Mouse (Mus musculus): ENCODE results near the gene Iqsec1. TPM values are rescaled to one million over a fixed set of nuclear protein-coding genes. Genes with fewer than 3 reads are reported as not detected.

Gene Iqsec1
- polyA plus RNA-seq, 1 experiment, result 46.1 TPM

GRCm38 (mm10) chr6:90808544-90808943 is 179.9 kb downstream of the Iqsec1 start:
- TF ChIP-seq CTCF (IDR thresholded peaks at IDR 0.05; ENCODE audit: extremely low read depth, insufficient read length, insufficient replicate concordance, low read depth, low read length) (no peak), POLR2A (IDR thresholded peaks at IDR 0.05; ENCODE audit: low read depth, low read length) (no peak)
- no peaks in the 10 kb centered on the region for H3K27me3 ChIP-seq (ENCODE audit: control insufficient read depth, insufficient read depth, low read length)
- H3K4me1 ChIP-seq (ENCODE audit: control insufficient read depth, insufficient read depth, insufficient read length, low read length), result no peaks in the 10 kb centered on the region
- H3K36me3 ChIP-seq (ENCODE audit: control insufficient read depth, insufficient read depth, low read length), result no peaks in the 10 kb centered on the region
- H3K27ac ChIP-seq (ENCODE audit: insufficient read depth, low read depth, low read length), result no peak overlapping the region
- 42% methylated on average over 5 of the region's 5 CpGs for WGBS
- no peak overlapping the region for H3K4me3 ChIP-seq (ENCODE audit: low read depth, low read length)

GRCm38 (mm10) chr6:90808134-90808533 is 180.4 kb downstream of the Iqsec1 start:
- H3K36me3 ChIP-seq (ENCODE audit: control insufficient read depth, insufficient read depth, low read length), result no peaks in the 10 kb centered on the region
- H3K4me1 ChIP-seq (ENCODE audit: control insufficient read depth, insufficient read depth, insufficient read length, low read length), result no peaks in the 10 kb centered on the region
- H3K4me3 ChIP-seq (ENCODE audit: low read depth, low read length), result no peak overlapping the region
- H3K27ac ChIP-seq (ENCODE audit: insufficient read depth, low read depth, low read length), result no peak overlapping the region
- H3K27me3 ChIP-seq (ENCODE audit: control insufficient read depth, insufficient read depth, low read length), result no peaks in the 10 kb centered on the region
- TF ChIP-seq POLR2A (IDR thresholded peaks at IDR 0.05; ENCODE audit: low read depth, low read length), result no peak
- no peak for TF ChIP-seq CTCF (IDR thresholded peaks at IDR 0.05; ENCODE audit: extremely low read depth, insufficient read length, insufficient replicate concordance, low read depth, low read length)
- 80% methylated on average over 3 of the region's 3 CpGs for WGBS

- no peaks in the 10 kb centered on the region for H3K4me1 ChIP-seq (ENCODE audit: control insufficient read depth, insufficient read depth, insufficient read length, low read length)
- no peak for TF ChIP-seq POLR2A (IDR thresholded peaks at IDR 0.05; ENCODE audit: low read depth, low read length)
- TF ChIP-seq CTCF (IDR thresholded peaks at IDR 0.05; ENCODE audit: extremely low read depth, insufficient read length, insufficient replicate concordance, low read depth, low read length), result no peak
- 78% methylated on average over 2 of the region's 2 CpGs for WGBS
- no peaks in the 10 kb centered on the region for H3K36me3 ChIP-seq (ENCODE audit: control insufficient read depth, insufficient read depth, low read length)
- no peak overlapping the region for H3K27ac ChIP-seq (ENCODE audit: insufficient read depth, low read depth, low read length)
- H3K4me3 ChIP-seq (ENCODE audit: low read depth, low read length), result no peak overlapping the region
- H3K27me3 ChIP-seq (ENCODE audit: control insufficient read depth, insufficient read depth, low read length), result no peaks in the 10 kb centered on the region
Measured at GRCm38 (mm10) chr6:90807581-90807980, 180.9 kb downstream of the Iqsec1 start.

- no peaks in the 10 kb centered on the region for H3K4me1 ChIP-seq (ENCODE audit: control insufficient read depth, insufficient read depth, insufficient read length, low read length)
- WGBS, result 65% methylated on average over 1 of the region's 1 CpGs
- TF ChIP-seq POLR2A (IDR thresholded peaks at IDR 0.05; ENCODE audit: low read depth, low read length) (no peak), CTCF (IDR thresholded peaks at IDR 0.05; ENCODE audit: extremely low read depth, insufficient read length, insufficient replicate concordance, low read depth, low read length) (no peak)
- no peaks in the 10 kb centered on the region for H3K27me3 ChIP-seq (ENCODE audit: control insufficient read depth, insufficient read depth, low read length)
- no peak overlapping the region for H3K4me3 ChIP-seq (ENCODE audit: low read depth, low read length)
- H3K36me3 ChIP-seq (ENCODE audit: control insufficient read depth, insufficient read depth, low read length), result no peaks in the 10 kb centered on the region
- no peak overlapping the region for H3K27ac ChIP-seq (ENCODE audit: insufficient read depth, low read depth, low read length)
Measured at GRCm38 (mm10) chr6:90806743-90807142, 181.7 kb downstream of the Iqsec1 start.

GRCm38 (mm10) chr6:90805101-90805500 is 183.4 kb downstream of the Iqsec1 start:
- H3K36me3 ChIP-seq (ENCODE audit: control insufficient read depth, insufficient read depth, low read length), result no peaks in the 10 kb centered on the region
- no peak overlapping the region for H3K4me3 ChIP-seq (ENCODE audit: low read depth, low read length)
- no peaks in the 10 kb centered on the region for H3K4me1 ChIP-seq (ENCODE audit: control insufficient read depth, insufficient read depth, insufficient read length, low read length)
- TF ChIP-seq CTCF (IDR thresholded peaks at IDR 0.05; ENCODE audit: extremely low read depth, insufficient read length, insufficient replicate concordance, low read depth, low read length), result no peak
- no peak for TF ChIP-seq POLR2A (IDR thresholded peaks at IDR 0.05; ENCODE audit: low read depth, low read length)
- 22% methylated on average over 2 of the region's 2 CpGs for WGBS
- H3K27me3 ChIP-seq (ENCODE audit: control insufficient read depth, insufficient read depth, low read length), result no peaks in the 10 kb centered on the region
- no peak overlapping the region for H3K27ac ChIP-seq (ENCODE audit: insufficient read depth, low read depth, low read length)

GRCm38 (mm10) chr6:90804646-90805045 is 183.8 kb downstream of the Iqsec1 start:
- no peak overlapping the region for H3K27ac ChIP-seq (ENCODE audit: insufficient read depth, low read depth, low read length)
- TF ChIP-seq POLR2A (IDR thresholded peaks at IDR 0.05; ENCODE audit: low read depth, low read length) (no peak), CTCF (IDR thresholded peaks at IDR 0.05; ENCODE audit: extremely low read depth, insufficient read length, insufficient replicate concordance, low read depth, low read length) (no peak)
- no peak overlapping the region for H3K4me3 ChIP-seq (ENCODE audit: low read depth, low read length)
- H3K27me3 ChIP-seq (ENCODE audit: control insufficient read depth, insufficient read depth, low read length), result no peaks in the 10 kb centered on the region
- H3K36me3 ChIP-seq (ENCODE audit: control insufficient read depth, insufficient read depth, low read length), result no peaks in the 10 kb centered on the region
- H3K4me1 ChIP-seq (ENCODE audit: control insufficient read depth, insufficient read depth, insufficient read length, low read length), result no peaks in the 10 kb centered on the region

GRCm38 (mm10) chr6:90802604-90803003 is 185.9 kb downstream of the Iqsec1 start:
- Histone ChIP-seq H3K4me3 (ENCODE audit: low read depth, low read length) (no peak overlapping the region), H3K4me1 (ENCODE audit: control insufficient read depth, insufficient read depth, insufficient read length, low read length) (no peaks in the 10 kb centered on the region), H3K27ac (ENCODE audit: insufficient read depth, low read depth, low read length) (no peak overlapping the region), H3K27me3 (ENCODE audit: control insufficient read depth, insufficient read depth, low read length) (no peaks in the 10 kb centered on the region), H3K36me3 (ENCODE audit: control insufficient read depth, insufficient read depth, low read length) (no peaks in the 10 kb centered on the region)
- no peak for TF ChIP-seq CTCF (IDR thresholded peaks at IDR 0.05; ENCODE audit: extremely low read depth, insufficient read length, insufficient replicate concordance, low read depth, low read length)
- TF ChIP-seq POLR2A (IDR thresholded peaks at IDR 0.05; ENCODE audit: low read depth, low read length), result no peak
- WGBS, result 91% methylated on average over 8 of the region's 8 CpGs

GRCm38 (mm10) chr6:90802058-90802457 is 186.4 kb downstream of the Iqsec1 start:
- H3K27me3 ChIP-seq (ENCODE audit: control insufficient read depth, insufficient read depth, low read length), result no peaks in the 10 kb centered on the region
- no peaks in the 10 kb centered on the region for H3K36me3 ChIP-seq (ENCODE audit: control insufficient read depth, insufficient read depth, low read length)
- no peaks in the 10 kb centered on the region for H3K4me1 ChIP-seq (ENCODE audit: control insufficient read depth, insufficient read depth, insufficient read length, low read length)
- no peak overlapping the region for H3K27ac ChIP-seq (ENCODE audit: insufficient read depth, low read depth, low read length)
- 88% methylated on average over 3 of the region's 3 CpGs for WGBS
- H3K4me3 ChIP-seq (ENCODE audit: low read depth, low read length), result no peak overlapping the region
- no peak for TF ChIP-seq POLR2A (IDR thresholded peaks at IDR 0.05; ENCODE audit: low read depth, low read length)
